Mouse (Mus musculus): ENCODE measurements around the gene Pim3.

GRCm38 (mm10) chr15:88874477-88874876 lies 12.5 kb downstream of the Pim3 start:
- no peak for TF ChIP-seq CTCF (IDR thresholded peaks at IDR 0.05; ENCODE audit: insufficient read depth, low read length)
- TF ChIP-seq POLR2A (IDR thresholded peaks at IDR 0.05; ENCODE audit: borderline replicate concordance, extremely low read depth, low read depth, low read length): no peak

Data from lung, adult 2 months (tissue).